27 mouse cellular contexts compared by ENCODE assay signal in genomic region chr11:93337756-93338155, GRCm38 (mm10).
A peak's percentile ranks its signal among the peaks of the same experiment; 100 is the strongest.
DNase-seq lines count a peak whose midpoint lies in the region; ATAC-seq lines count a peak whose summit lies in the region.
"Had no signal": no experiment of that assay in that cellular context is flagged by ENCODE, and none has a peak within 500 bp of the region (broad histone marks: within the 10 kb centered on the region; RNA-seq: fewer than 3 reads in every experiment).

No protein-coding gene starts in this region.

- H3K4me3 ChIP-seq in embryonic facial prominence, embryonic 14.5 days (ENCODE audit: low read depth, low read length), result no peak overlapping the region
- H3K4me3 ChIP-seq in embryonic facial prominence, embryonic 10.5 days, result no peak overlapping the region
- H3K4me3 ChIP-seq: embryonic facial prominence, embryonic 15.5 days; forebrain, embryonic 12.5 days; heart, embryonic 12.5 days; heart, embryonic 15.5 days had no signal

- no peaks in the 10 kb centered on the region for H3K27me3 ChIP-seq in embryonic facial prominence, embryonic 14.5 days (replicated peaks; ENCODE audit: control insufficient read depth, insufficient read depth, low read length)
- H3K27me3 ChIP-seq in embryonic facial prominence, embryonic 10.5 days (replicated peaks; ENCODE audit: low read depth, poor library complexity, severe bottlenecking), result no peaks in the 10 kb centered on the region
- H3K27me3 ChIP-seq: embryonic facial prominence, embryonic 15.5 days; forebrain, embryonic 12.5 days; heart, embryonic 12.5 days; heart, embryonic 15.5 days; Patski had no signal

- H3K9me3 ChIP-seq in embryonic facial prominence, embryonic 14.5 days (ENCODE audit: control insufficient read depth, low read length), result no peaks in the 10 kb centered on the region
- H3K9me3 ChIP-seq in embryonic facial prominence, embryonic 10.5 days, result no peaks in the 10 kb centered on the region
- H3K9me3 ChIP-seq: embryonic facial prominence, embryonic 15.5 days; forebrain, embryonic 12.5 days; heart, embryonic 15.5 days had no signal

- H3K4me2 ChIP-seq in embryonic facial prominence, embryonic 14.5 days (ENCODE audit: low read depth, low read length), result no peak overlapping the region
- H3K4me2 ChIP-seq: embryonic facial prominence, embryonic 15.5 days; forebrain, embryonic 12.5 days; heart, embryonic 12.5 days; heart, embryonic 15.5 days; hindbrain, embryonic 14.5 days had no signal

- DNase-seq in embryonic facial prominence, embryonic 14.5 days (ENCODE audit: low spot score), result peak; percentile 2
- no peak for DNase-seq in embryonic facial prominence, embryonic 10.5 days (ENCODE audit: low spot score)
- peak; percentile 5 for DNase-seq in layer of hippocampus, adult 9-11 months
- DNase-seq in layer of hippocampus, postnatal 25 days (ENCODE audit: extremely low spot score in 1 of 2, low spot score in 1 of 2), result no peak
- DNase-seq in retina, postnatal 1 day, result peak; percentile 62
- DNase-seq in lung, postnatal 10 days, result no peak
- no peak for DNase-seq in heart, postnatal 4 days
- DNase-seq: adrenal gland, postnatal 10 days; adrenal gland, postnatal 36 days; cerebellum, adult 11-12 months; cerebellum, adult 8-10 months; cerebellum, postnatal 10 days; cerebellum, postnatal 36 days; embryo, embryonic 11 days; gastrocnemius, postnatal 25 days; heart, adult 18-20 months; heart, postnatal 10 days; heart, postnatal 36 days had no signal

- H3K4me1 ChIP-seq in embryonic facial prominence, embryonic 14.5 days (ENCODE audit: control insufficient read depth, insufficient read depth, low read length), result no peaks in the 10 kb centered on the region
- no peaks in the 10 kb centered on the region for H3K4me1 ChIP-seq in embryonic facial prominence, embryonic 10.5 days
- H3K4me1 ChIP-seq: embryonic facial prominence, embryonic 15.5 days; forebrain, embryonic 12.5 days; heart, embryonic 12.5 days; heart, embryonic 15.5 days had no signal

- H3K9ac ChIP-seq in embryonic facial prominence, embryonic 14.5 days (ENCODE audit: low read depth, low read length), result no peak overlapping the region
- H3K9ac ChIP-seq: embryonic facial prominence, embryonic 15.5 days; forebrain, embryonic 12.5 days; heart, embryonic 12.5 days; heart, embryonic 15.5 days; hindbrain, embryonic 14.5 days had no signal

- no peaks in the 10 kb centered on the region for H3K36me3 ChIP-seq in embryonic facial prominence, embryonic 14.5 days (ENCODE audit: control insufficient read depth, insufficient read depth, low read length)
- H3K36me3 ChIP-seq in embryonic facial prominence, embryonic 10.5 days (replicated peaks), result no peaks in the 10 kb centered on the region
- H3K36me3 ChIP-seq: embryonic facial prominence, embryonic 15.5 days; forebrain, embryonic 12.5 days; heart, embryonic 12.5 days; heart, embryonic 15.5 days had no signal

- H3K27ac ChIP-seq in embryonic facial prominence, embryonic 14.5 days (replicated peaks; ENCODE audit: low read depth, low read length), result no peak overlapping the region
- no peak overlapping the region for H3K27ac ChIP-seq in embryonic facial prominence, embryonic 10.5 days (replicated peaks)
- H3K27ac ChIP-seq: embryonic facial prominence, embryonic 15.5 days; forebrain, embryonic 12.5 days; heart, embryonic 15.5 days; hindbrain, embryonic 14.5 days; hindbrain, postnatal 0 days had no signal

- ATAC-seq in embryonic facial prominence, embryonic 14.5 days (ENCODE audit: low read depth), result no peak
- ATAC-seq: forebrain, embryonic 16.5 days; hindbrain, postnatal 0 days; inflammation-experienced regulatory T-cells, adult 6 months; Patski had no signal

- 77% methylated on average over 3 of the region's 3 CpGs for WGBS in embryonic facial prominence, embryonic 14.5 days
- 82% methylated on average over 3 of the region's 3 CpGs for WGBS in embryonic facial prominence, embryonic 10.5 days

Comparison
In these comparisons a context has a peak if more than half of its experiments do, and no peak if none do; other contexts are left out.
1. DNase-seq: peak in embryonic facial prominence, embryonic 14.5 days (single experiment), layer of hippocampus, adult 9-11 months (single experiment) and retina, postnatal 1 day (single experiment); none in embryonic facial prominence, embryonic 10.5 days (single experiment), layer of hippocampus, postnatal 25 days (0 of 2), lung, postnatal 10 days (single experiment) and heart, postnatal 4 days (single experiment).